Mouse (Mus musculus): ENCODE measurements around the gene Hipk1. TPM values are rescaled to one million over a fixed set of nuclear protein-coding genes. Genes with fewer than 3 reads are reported as not detected.
A peak's percentile ranks its signal among the peaks of the same experiment; 100 is the strongest.

Hipk1 gene
- total RNA-seq, 1 experiment from 2014 or later, result 135 TPM

- DNase-seq, result peak; percentile 42
Observed at GRCm38 (mm10) chr3:103715762-103716693, 75.3 kb downstream of the Hipk1 start.

- DNase-seq, result no peak
Observed at GRCm38 (mm10) chr3:103714942-103715341, 76.4 kb downstream of the Hipk1 start.

DNA sequence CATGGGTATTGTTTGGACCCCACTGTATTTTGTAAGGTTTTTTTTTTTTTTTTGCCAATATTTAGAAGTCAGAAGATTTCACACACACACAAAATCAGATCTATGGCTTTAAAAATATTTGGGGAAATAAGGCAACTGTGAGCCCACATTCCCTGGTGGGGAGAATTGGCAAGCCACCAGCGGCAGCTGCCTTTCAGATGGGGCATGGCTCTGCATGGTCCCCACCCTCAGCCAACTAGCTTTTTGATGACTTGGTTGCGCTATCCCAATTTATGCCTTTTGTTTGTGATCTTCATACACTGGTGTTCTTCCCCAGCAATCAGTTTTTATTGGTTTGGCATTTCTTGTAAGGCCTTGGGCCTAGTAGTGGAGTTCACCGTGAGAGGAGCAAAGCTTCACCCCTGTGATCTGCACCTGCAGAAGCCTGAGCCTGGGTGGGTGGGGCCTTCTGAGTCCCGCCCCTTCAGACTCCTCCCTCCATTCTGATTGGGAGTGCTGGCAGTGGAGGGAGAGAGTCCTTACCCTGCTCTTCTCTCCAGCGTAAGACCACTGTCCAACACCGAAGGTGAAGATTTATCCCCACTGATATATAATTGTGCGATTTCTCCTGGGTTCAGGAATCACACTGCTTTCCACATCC is 77.0 kb downstream of the Hipk1 start:
- DNase-seq, result no peak

- no peak for DNase-seq
Observed at GRCm38 (mm10) chr3:103712196-103712595, 79.2 kb downstream of the Hipk1 start.

GRCm38 (mm10) chr3:103709470-103710040 is 81.8 kb downstream of the Hipk1 start:
- no peak for DNase-seq

DNA sequence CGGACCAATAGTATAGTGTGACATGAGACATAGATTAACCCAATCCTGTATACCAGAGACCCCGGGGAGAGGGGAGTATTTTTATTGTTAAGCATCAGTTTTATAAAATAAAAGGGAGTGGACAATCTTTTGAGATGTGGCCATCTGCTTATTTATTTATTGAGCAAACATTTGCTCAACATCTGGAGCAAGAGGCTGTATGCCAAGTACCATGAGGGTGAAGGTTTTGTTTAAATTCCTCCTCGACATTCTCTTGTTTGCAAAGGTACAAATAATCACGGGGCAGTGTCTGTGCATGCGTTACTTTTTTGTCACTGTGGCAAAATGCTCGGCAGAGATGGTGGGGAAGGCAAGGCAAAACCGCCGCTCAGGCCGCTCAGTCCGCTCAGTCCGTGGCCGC is 85.9 kb downstream of the Hipk1 start:
- DNase-seq, result no peak

DNA sequence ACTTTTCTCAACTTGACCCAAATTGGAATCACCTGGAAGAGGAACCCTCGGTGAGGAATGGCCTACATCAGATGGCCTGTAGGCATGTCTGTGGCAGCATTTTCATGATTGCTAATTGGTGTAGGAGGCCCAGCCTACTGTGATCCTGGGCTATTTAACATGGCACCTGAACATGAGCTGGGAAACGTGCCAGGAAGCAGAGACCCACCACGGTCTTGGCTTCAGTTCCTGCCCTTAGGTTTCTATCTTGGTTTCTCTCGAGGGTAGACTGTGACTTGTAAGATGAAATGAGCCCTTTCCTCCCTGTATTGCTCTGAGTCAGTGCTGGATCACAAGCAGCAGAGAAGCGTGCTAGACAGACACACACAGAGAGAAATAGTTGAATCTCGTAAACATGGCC is 86.7 kb downstream of the Hipk1 start:
- no peak for DNase-seq

GRCm38 (mm10) chr3:103696388-103696925 is 94.9 kb downstream of the Hipk1 start:
- DNase-seq, result no peak

DNA sequence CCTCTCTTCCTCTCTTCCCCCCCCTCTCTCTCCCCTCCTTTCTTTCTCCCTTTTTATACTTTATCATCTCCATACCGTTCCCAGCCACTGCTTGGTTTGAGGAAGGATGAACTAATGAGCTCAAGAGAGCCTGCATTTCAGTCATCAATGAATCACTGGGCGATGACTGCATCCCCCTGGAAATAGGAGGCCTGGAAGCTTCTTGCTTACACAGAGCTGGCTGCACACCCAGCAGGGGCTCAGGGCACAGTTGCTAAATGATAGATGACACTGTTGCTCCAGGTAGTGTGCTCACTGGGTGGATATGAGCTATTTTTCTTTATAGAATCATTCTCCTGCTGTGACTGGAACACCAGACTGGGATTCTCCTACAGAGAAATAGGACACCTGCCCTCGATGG is 95.8 kb downstream of the Hipk1 start:
- no peak for DNase-seq

- DNase-seq, result no peak
Observed at GRCm38 (mm10) chr3:103690506-103690905, 100.9 kb downstream of the Hipk1 start.

Other genes with a start within 250 kb of the Hipk1 start
- not detected in 2 replicates for gene Syt6, start 216.3 kb downstream of the Hipk1 start, total RNA-seq (2021)
- 2.1 and 2.6 TPM in 2 replicates for gene Atg4a-ps, start 145.5 kb downstream of the Hipk1 start, total RNA-seq (2021)
- gene Olfml3, start 53.6 kb downstream of the Hipk1 start, total RNA-seq (2021), result 6.9 and 9.0 TPM in 2 replicates
- not detected in 2 replicates for gene Gm10964, start 52.2 kb downstream of the Hipk1 start, total RNA-seq (2021)
- gene Dclre1b, start 17.9 kb upstream of the Hipk1 start, total RNA-seq (2021), result 11.3 and 13.4 TPM in 2 replicates
- gene Ap4b1, start 18.0 kb upstream of the Hipk1 start, total RNA-seq (2021), result 19.6 and 23.5 TPM in 2 replicates
- 0.21 TPM in 1 of 2 replicates, not detected in the other for gene Gm43064, start 18.0 kb upstream of the Hipk1 start, total RNA-seq (2021)
- 0.70 TPM in 1 of 2 replicates, not detected in the other for gene Bcl2l15, start 41.0 kb upstream of the Hipk1 start, total RNA-seq (2021)
- gene Ptpn22, start 68.2 kb upstream of the Hipk1 start, total RNA-seq (2021), result 1.1 TPM in 1 of 2 replicates, not detected in the other
- gene Rsbn1, start 122.6 kb upstream of the Hipk1 start, total RNA-seq (2021), result 17.7 and 20.2 TPM in 2 replicates
- 19.6 and 21.9 TPM in 2 replicates for gene Phtf1, start 176.5 kb upstream of the Hipk1 start, total RNA-seq (2021)

Measured in adrenal gland, postnatal 25 days (tissue).